Mouse (Mus musculus): ENCODE results near the gene Polk.

Polk gene

GRCm38 (mm10) chr13:96529542-96529941 is 12.8 kb downstream of the Polk start:
- no peak for DNase-seq (ENCODE audit: low spot score)

GRCm38 (mm10) chr13:96528776-96529175 is 13.6 kb downstream of the Polk start:
- no peak for DNase-seq (ENCODE audit: low spot score)

- no peak for DNase-seq (ENCODE audit: low spot score)
Measured at GRCm38 (mm10) chr13:96527856-96528255, 14.5 kb downstream of the Polk start.

- DNase-seq (ENCODE audit: low spot score): no peak
Measured at GRCm38 (mm10) chr13:96527022-96527421, 15.4 kb downstream of the Polk start.

- DNase-seq (ENCODE audit: low spot score): no peak
Measured at GRCm38 (mm10) chr13:96521294-96521693, 21.1 kb downstream of the Polk start.

GRCm38 (mm10) chr13:96517335-96517734 is 25.0 kb downstream of the Polk start:
- DNase-seq (ENCODE audit: low spot score): no peak

GRCm38 (mm10) chr13:96516249-96516648 is 26.1 kb downstream of the Polk start:
- DNase-seq (ENCODE audit: low spot score): no peak

GRCm38 (mm10) chr13:96514154-96514942 is 28.0 kb downstream of the Polk start:
- DNase-seq (ENCODE audit: low spot score): no peak

GRCm38 (mm10) chr13:96511893-96512292 is 30.5 kb downstream of the Polk start:
- DNase-seq (ENCODE audit: low spot score): no peak

- no peak for DNase-seq (ENCODE audit: low spot score)
Measured at GRCm38 (mm10) chr13:96511262-96511661, 31.1 kb downstream of the Polk start.

GRCm38 (mm10) chr13:96510635-96511034 is 31.7 kb downstream of the Polk start:
- no peak for DNase-seq (ENCODE audit: low spot score)

- DNase-seq (ENCODE audit: low spot score): no peak
Measured at GRCm38 (mm10) chr13:96507541-96507940, 34.8 kb downstream of the Polk start.

- no peak for DNase-seq (ENCODE audit: low spot score)
Measured at GRCm38 (mm10) chr13:96506313-96506712, 36.1 kb downstream of the Polk start.

- DNase-seq (ENCODE audit: low spot score): no peak
Measured at GRCm38 (mm10) chr13:96505661-96506060, 36.7 kb downstream of the Polk start.

- DNase-seq (ENCODE audit: low spot score): no peak
Measured at GRCm38 (mm10) chr13:96499891-96500290, 42.5 kb downstream of the Polk start.

GRCm38 (mm10) chr13:96496630-96497029 is 45.7 kb downstream of the Polk start:
- DNase-seq (ENCODE audit: low spot score): no peak

GRCm38 (mm10) chr13:96490433-96490832 is 51.9 kb downstream of the Polk start, which contains the start of gene Gm17622:
Gm17622 (plus strand) TSS chr13:96490733.
- DNase-seq (ENCODE audit: low spot score): no peak

- no peak for DNase-seq (ENCODE audit: low spot score)
Measured at GRCm38 (mm10) chr13:96487968-96488367, 54.4 kb downstream of the Polk start.

GRCm38 (mm10) chr13:96487230-96487629 is 55.1 kb downstream of the Polk start:
- no peak for DNase-seq (ENCODE audit: low spot score)

- no peak for DNase-seq (ENCODE audit: low spot score)
Measured at GRCm38 (mm10) chr13:96478991-96479390, 63.4 kb downstream of the Polk start.

- DNase-seq (ENCODE audit: low spot score): no peak
Measured at GRCm38 (mm10) chr13:96477226-96477625, 65.2 kb downstream of the Polk start.

GRCm38 (mm10) chr13:96470957-96471356 is 71.4 kb downstream of the Polk start, which contains the start of gene Ankdd1b:
Ankdd1b (minus strand) TSS chr13:96471198.
- DNase-seq (ENCODE audit: low spot score): no peak

GRCm38 (mm10) chr13:96470556-96470955 is 71.8 kb downstream of the Polk start:
- DNase-seq (ENCODE audit: low spot score): no peak

GRCm38 (mm10) chr13:96468678-96469077 is 73.7 kb downstream of the Polk start:
- DNase-seq (ENCODE audit: low spot score): no peak
